Mouse (Mus musculus) frontal cortex, postnatal 10 days (tissue): ENCODE measurements around the gene March8.
"Not testable (repeated sequence)": the region's sequence is repeated elsewhere in the genome, so short reads cannot be mapped to it uniquely, and the experiment has no call there.

Source experiments
- DNase-seq, 2 experiments: peaks; one replicate each; pipeline ENCODE4 v3.0.0; 2022; ENCODE audit warnings: low spot score in 2 of 2, mixed read lengths in 1 of 2

Gene March8

GRCm38 (mm10) chr6:116337835-116338501 is at the start of gene March8:
Gene March8, plus strand, starts transcription at chr6:116338024.
- peak; percentile 76 to 85 for DNase-seq

DNA sequence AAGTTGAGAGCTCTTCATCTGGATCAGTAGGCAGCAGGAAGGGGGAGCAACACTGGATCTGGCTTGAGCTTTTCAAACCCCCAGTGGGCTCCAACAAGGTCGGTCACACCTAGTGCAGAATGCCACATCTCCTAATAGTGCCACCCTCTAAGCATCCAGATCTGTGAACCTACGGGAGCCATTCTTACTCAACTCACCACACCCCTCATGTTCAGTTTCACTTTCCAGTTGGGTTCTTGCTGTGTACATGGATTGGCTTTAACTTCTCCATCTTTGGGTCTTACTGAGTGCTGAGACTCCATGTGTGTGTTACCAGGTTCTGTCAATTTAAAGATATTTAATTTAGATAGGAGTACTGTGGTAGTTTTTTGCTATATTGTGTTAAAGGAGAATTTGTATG is 26.4 kb upstream of the March8 start:
- no peak for DNase-seq

GRCm38 (mm10) chr6:116319259-116319658 is 18.6 kb upstream of the March8 start:
- DNase-seq: no peak

DNA sequence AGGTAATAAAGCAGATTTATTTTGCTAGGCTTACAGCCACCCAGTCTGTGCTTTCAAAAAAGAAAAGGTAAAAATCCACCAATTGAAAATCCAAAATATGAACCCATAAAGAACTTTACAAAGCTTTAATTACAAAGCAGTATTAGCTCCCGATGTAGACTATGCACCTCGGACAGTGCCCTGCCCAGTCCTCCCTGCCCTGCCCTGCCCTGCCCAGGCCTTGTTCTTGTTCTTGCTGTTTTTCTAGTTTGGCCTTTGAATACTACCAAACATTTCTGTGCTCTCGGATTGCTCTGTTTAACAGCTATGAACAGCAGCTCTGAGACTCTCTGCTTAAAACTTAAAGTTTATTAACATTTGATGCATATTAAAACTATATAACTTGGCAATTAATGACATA is 11.2 kb upstream of the March8 start:
- DNase-seq: no peak

- no peak for DNase-seq
Measured at GRCm38 (mm10) chr6:116331396-116331795, 6.4 kb upstream of the March8 start.

GRCm38 (mm10) chr6:116337466-116337834 is 374 bp upstream of the March8 start:
- DNase-seq: no peak

- DNase-seq: no peak
Measured at GRCm38 (mm10) chr6:116338520-116338919, 696 bp downstream of the March8 start.

DNA sequence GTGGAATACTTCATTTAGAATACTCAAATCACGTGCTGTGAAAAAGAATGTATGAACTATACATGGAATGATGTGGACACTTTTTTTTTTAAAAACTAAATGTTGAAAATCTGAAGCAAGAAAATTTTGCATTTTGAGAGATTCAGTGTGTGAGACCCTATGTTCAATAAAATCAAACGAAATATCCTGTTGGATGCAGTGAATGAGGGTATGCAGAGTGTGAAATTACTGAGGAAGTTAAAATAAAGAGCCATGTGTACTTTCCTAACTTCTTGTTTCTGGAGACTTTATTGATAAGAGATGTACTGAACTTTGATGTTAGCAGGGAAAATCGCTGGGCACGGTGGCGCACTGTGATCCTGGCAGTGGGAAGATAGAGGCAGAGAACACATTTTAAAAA is 1.3 kb downstream of the March8 start:
- DNase-seq: no peak

GRCm38 (mm10) chr6:116340521-116340920 is 2.7 kb downstream of the March8 start:
- DNase-seq: no peak

- DNase-seq: no peak
Measured at GRCm38 (mm10) chr6:116347953-116348352, 10.1 kb downstream of the March8 start.

DNA sequence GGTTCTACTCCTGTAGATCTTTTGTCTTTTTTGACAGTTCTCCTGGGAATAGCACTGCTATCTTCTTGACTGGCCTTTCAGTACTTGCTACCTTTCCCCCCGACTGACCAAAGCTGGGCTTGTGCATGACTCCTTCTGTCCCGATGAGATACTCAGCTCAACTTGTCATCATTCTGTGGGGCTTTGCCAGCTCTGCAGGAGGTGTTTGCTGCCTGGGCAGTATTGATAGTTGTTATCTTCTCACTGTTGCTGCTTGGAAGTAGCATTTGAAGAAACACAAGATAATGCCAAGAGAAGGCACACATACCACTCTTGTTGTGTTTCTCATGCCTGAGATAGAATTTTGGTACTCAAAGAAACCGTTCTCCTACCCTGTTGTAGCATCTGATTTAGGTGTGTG is 12.2 kb downstream of the March8 start:
- DNase-seq: no peak

- no peak for DNase-seq
Measured at GRCm38 (mm10) chr6:116350643-116351042, 12.8 kb downstream of the March8 start.

- DNase-seq: no peak
Measured at GRCm38 (mm10) chr6:116351534-116351933, 13.7 kb downstream of the March8 start.

DNA sequence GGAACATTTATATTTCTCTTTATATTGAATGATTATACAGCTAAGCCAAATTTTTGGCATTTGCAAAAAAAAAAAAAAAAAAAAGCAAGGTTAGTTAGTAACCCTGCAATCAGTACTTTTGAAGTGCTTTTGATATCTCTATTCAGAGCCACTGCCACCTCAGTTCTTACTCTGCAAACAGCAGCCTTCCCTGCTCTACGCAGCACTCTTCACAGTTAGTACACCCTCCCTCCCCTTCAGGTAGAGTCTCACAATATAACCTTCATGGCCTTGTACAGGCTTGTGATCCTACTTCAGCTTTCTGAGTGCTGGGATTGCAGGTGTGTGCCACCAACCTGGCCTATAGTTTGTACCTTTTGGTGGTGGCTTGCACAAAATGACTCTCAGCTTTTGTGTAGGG is 15.6 kb downstream of the March8 start:
- no peak for DNase-seq

DNA sequence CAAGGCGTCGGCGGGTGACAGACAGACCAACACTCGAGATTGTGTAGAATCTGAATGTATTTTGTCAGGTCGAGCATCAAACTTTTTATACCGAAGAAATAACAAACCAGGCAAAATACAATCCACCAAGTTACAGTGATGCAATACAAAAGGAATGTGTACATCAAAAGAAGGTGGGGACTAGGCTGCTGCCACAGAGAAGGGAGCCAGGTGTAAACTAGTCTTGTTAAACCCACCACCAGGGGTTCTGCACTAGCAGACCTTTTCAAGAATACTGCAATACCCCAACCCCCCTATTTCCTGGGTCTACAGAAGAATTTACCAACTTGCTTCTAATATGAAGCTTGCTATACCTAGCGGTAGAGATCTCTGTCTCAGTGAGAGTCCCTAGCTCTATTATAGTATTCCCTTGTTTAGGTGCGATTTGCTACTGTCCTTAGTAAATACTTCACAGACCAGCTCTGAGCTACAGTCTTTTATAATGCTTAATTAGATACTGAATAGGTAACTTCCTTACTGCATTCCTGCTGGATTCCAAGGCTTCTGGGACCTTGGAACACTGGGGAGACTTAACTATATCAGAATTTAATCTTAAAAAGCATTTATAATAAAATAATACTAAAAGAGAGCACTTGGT is 18.6 kb downstream of the March8 start:
- not testable (repeated sequence) for DNase-seq

DNA sequence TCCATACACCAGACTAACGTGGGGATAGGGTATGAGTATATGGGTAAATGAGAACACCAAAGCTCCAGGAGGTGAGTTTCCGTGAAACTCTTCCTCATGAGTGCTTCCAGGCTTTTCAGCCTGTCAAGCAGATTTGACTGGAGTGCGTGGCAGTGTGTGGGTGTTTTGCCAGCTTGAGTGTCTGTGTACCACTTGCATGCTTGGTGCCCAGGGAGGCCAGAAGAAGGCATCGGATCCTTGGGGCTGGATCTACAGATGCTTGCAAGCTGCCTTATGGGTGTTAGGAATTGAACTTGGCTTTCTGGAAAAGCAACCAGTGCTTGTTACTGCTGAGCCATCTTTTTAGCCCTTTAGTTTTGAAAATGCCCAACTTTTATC is 19.1 kb downstream of the March8 start:
- no peak for DNase-seq

- no peak for DNase-seq
Measured at GRCm38 (mm10) chr6:116358056-116358455, 20.2 kb downstream of the March8 start.

GRCm38 (mm10) chr6:116359256-116359655 is 21.4 kb downstream of the March8 start:
- no peak for DNase-seq

DNA sequence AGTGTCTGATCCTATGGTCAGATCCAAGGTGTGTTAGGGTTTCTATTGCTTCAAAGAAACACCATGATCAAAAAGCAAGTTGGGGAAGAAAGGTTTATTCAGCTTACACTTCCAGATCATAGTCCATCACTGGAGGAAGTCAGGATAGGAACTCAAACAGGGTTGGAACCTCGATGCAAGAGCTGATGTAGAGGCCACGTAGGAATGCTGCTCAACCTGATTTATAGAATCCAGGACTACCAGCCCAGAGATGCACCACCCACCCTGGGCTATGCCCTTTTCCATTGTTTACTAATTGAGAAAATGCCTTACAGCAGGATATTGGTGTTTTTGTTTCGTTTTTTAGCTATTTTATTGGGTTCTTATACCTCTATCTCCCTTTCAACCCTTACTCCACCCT is 23.6 kb downstream of the March8 start:
- no peak for DNase-seq

- DNase-seq: no peak
Measured at GRCm38 (mm10) chr6:116361993-116362392, 24.2 kb downstream of the March8 start.

DNA sequence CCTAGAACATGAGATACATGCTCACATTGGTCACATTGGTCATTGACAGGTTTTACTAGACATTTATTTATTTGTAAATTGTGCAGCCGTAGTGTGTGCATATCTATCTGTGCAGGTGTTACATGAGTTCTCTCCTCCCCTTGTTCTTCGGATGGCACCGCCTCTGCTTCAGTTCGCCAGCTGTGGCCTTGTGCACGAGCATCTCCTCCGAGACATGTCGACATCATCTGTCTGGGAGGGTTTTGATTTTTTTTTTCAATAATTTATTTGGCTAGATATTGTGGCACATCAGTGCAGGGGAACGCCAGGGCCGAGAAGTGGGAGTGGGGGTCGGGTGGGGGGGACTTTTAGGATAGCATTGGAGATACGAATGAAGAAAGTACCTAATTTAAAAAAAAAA is 30.1 kb downstream of the March8 start:
- DNase-seq: no peak

DNA sequence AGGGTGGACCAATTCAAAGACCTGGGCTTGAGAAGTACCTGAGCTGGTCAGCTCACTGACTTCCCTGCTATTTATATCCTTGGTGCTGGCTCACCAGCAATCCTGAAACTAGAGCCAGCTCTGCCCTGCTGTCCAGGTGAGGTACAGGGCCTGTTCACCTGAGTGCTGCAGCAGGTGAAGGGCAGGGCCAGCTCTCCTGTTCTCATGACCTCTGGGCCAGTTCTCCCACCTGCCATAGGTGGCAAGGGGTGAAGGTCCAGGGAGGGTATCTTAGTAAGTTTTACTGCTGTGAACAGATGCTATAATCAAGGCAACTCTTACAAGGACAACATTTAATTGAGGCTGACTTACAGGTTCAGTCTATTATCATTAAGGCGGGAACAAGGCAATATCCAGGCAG is 32.0 kb downstream of the March8 start:
- no peak for DNase-seq

- no peak for DNase-seq
Measured at GRCm38 (mm10) chr6:116370216-116370976, 32.6 kb downstream of the March8 start.
